Mouse (Mus musculus) CD4-positive, CD25-positive, alpha-beta regulatory T cell, adult 4 months (primary cell): ENCODE results near the gene Tbxas1. TPM values are rescaled to one million over a fixed set of nuclear protein-coding genes. Genes with fewer than 3 reads are reported as not detected.
A peak's percentile ranks its signal among the peaks of the same experiment; 100 is the strongest.

ENCODE experiments used
- ATAC-seq: one replicate; pipeline ENCODE4 v1.8.0; 2017
- polyA plus RNA-seq, 2 experiments: library from polyadenylated mRNA; unstranded; fragments of 100-300 nt; shearing (Covaris generic); gene quantifications; one replicate each; pipeline ENCODE4 v1.2.1; 2017

Gene Tbxas1
- polyA plus RNA-seq = under 1 TPM in 1 of 2 experiments, not detected in 1; 0.91 TPM

DNA sequence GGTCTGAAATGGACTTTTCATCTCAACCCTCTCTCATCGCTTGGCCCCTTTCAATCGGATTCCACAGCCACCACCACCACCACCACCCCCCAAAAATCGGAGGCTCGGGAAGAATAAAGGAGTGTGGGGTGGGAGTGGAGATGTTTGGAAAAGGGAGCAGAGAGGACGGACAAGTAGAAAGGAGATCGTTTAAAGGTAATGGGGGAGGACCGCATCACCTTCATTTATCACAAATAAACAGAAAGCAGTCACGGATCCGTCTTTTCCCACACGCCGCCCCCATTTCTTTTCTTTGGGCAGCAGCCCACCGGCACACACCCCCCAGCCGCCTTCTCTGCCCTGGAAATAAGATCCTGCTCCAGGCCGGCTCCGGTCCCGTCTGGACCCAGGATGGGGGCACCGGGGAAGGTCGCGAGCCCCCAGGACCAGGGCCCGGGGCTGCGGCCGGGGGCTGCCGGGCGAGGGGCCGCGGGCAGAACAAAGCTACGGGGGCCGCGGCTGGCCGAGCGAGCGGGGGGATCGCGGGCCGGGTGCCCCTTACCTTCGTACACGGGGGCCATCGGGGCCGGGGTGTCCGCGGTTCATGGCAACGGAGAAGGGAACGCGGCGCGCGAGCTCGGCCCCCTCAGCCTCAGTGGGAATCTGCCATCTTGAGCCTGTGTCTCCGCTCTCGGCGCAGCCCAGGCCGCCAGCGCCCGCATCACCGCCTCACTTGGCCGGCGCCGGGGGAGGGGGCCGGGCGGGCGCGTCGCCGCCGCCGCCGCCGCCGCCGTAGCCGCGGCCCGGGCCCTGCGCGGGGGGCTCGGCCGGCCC lies at the start of gene Tbxas1:
Tbxas1 (plus strand) TSS at position 147 of the 813 bp plus-strand sequence.
- peak; percentile 26 for ATAC-seq

DNA sequence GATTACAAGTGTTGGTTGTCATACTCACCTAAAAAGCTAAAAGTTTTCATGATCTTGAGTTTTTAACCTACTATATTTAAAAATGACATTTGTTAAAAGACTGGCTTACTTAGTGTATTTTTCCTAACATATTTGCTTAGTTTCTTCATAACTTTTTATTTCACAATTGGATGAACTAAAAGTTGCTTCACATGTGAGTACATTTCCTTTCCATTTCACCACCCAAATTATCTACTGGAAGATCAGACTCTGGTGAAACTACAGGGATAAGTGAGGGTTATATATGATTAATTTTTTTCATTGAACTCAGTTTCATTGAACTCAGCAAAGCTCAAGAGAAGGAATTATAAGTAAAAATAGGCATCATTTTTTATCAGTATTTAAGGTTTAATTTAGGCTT lies 49.3 kb upstream of the Tbxas1 start:
- no peak for ATAC-seq

DNA sequence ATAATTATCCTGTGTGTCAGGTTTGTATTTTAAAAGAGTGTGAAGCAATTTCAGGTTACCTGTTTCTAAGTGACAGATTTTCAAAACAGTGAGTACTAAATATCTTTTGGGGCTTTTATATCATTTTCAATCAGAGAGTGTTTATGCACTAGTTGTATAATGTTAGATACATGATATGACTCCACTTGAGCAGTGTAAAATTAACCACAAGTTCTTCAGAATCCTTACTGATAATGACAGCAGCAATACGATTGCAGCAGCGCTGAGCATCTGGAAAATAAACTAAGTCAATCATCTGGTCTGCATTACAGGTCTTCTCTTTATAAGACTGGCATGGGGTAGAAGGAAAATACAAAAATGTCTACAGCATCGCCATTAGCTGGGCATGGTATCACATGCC lies 48.3 kb upstream of the Tbxas1 start:
- ATAC-seq = no peak

DNA sequence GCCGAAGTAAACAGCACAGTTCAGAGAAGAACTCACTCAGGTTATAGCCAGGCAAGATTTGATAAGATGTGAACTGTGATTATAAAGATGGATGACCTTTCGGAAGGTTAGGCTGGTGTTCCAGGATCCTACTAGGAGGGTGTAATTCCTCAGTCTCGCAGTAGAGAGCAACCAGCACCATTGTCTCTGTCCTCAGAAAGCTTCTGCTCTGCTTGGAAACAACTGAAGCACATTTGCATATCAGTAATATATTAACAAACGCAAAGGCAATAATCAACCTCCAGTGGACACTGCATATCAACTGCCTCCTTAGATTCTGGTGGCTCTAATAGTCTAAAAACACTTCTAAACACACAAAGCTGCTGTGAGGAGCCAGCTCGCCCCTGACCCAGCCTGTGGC lies 47.8 kb upstream of the Tbxas1 start:
- no peak for ATAC-seq

DNA sequence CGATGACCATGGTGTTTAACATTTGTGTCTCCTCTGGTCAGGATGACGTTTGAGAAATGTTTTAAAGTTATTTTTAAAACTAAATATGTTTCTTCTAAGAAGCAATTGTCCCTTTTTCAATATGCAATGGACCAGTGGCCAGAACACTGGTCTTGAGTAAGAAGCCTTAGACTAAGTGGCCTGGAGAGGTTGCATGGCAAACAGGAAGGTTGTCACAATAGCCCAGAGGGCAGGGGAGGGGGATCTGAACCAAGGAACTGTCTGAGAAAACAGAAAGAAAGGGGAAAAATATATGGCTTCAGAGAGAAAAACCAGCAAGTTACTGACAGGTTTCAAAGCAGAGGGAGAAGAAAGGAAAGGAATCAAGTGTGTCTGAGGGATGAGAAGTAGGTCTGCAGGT lies 47.0 kb upstream of the Tbxas1 start:
- ATAC-seq = no peak

DNA sequence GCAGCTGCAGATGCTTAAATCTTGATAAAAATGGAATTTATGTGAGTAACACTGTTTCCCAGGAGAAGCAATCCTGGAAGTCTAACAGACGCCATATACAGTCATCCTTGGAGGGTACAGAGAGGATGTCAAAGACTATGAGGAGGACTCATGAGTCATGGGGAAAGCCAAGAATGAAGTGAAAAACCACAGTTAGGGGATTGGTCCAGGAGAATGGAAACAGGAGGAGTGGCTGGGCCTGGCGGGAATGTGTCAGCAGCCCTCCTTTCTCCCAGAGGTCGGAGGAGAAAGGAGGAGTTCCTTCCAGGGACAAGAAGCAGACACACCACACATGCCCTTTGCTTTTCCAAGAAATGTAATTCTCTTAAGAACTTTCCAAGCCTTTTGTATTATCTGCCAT lies 45.8 kb upstream of the Tbxas1 start:
- ATAC-seq = no peak

DNA sequence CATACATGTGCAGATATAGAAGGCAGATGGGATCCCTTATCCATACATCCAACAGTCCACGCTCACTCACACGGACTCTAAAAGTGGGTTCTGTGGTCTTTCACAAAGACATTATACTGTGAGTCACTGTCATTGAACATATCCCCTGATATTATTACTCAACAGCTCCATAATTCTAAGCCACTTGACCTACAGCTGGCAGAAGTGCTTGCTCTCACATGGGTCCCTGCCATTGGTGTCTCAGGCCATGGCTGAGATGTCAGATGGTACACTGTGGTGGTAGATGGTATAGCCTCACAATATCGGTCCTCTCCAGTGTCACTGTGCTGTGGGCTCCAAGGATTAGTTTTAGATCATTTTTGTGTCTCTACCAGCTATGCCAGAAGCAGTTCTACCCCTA lies 41.5 kb upstream of the Tbxas1 start:
- ATAC-seq = no peak

DNA sequence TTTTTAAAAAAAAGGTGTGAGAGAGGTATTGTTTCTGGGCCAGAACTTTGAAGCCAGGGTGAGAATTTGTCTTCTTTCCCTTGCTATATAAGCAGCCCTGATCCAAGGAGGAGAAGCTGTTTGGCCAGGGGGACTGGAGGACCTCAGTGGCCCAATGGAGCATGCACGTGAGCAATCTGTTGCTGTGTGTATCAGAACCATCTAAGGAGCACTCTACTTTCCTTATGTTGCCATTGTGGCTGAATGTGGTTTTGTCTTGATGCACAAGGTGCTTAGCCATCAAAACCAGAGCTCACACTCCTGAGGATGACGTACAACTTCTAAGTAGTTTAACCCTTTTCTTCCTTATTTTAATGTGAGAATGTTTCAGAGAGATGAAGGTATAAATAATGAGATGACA lies 40.5 kb upstream of the Tbxas1 start:
- no peak for ATAC-seq

DNA sequence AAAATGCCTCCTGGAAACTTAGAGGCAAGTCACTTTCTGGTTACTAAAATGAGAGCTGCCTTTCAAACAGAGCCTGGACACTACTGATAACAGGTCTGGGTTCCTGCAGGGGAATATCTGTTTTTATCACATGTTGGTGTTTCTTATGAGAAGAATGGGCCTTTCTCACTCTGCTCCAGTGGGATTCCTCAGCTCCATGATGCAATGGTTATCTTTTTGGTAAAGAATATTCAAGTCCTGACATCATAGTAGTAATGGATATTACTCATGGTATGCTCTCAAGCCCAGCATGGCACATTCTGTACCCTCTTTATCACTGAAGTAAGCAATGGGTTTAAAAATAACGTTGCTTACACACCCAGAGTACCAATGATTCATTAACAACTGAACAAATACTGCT lies 40.0 kb upstream of the Tbxas1 start:
- no peak for ATAC-seq

DNA sequence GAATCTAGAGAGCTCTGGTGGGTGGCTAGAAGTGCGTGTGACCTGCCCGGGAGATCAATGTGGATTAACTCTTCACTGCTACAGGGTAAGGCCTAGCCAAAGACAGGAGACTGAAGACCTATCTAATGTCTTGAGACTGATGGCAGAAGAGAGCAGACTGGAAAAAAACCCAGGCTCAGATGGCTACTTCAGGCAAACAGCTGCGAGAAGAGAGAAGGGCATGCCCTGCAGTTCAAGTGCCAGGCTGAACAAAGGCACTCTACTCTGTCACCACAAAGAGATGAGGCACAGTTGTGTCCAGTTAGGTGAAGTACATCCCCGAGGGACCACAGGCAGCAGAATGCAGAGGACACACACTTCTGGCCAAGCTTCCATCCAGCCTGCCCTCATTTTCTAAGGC lies 37.1 kb upstream of the Tbxas1 start:
- ATAC-seq = no peak

DNA sequence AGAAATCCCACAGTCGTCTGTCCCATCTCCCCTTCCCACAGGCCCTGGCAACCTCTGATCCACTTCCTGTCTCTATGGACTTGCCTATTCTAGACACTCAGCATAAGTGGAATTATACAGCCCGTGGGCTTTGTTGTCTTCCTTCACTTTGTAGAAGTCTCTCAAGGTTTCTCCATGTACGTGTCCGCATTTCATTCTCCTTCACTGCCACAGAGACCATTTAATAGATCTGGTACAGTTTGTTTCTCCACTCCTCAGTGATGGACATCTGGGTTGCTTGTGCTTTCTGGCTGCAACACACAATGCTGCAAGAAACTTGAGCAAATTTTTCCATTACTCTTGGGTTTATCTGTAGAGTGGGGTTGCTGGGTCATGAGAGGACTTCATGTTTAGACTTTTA lies 35.3 kb upstream of the Tbxas1 start:
- ATAC-seq = no peak

DNA sequence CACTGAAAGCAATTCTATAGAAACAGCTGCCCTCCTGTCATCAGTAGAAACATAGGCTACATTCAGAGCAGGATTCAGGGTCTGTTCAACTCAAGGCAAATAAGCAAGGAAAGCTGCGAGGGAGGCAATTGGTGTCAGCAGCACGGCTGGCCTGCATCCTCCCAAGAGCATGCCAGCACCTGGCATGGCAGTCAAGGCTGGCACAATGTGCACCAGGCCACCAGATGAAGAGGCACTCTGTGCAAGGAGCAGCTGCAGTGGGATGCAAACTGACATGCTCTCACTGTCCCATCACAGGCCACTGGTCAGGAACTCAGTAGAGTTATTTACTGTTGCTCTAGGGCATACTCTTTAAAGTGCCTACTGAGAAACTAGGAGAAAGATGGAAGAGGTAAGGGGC lies 34.8 kb upstream of the Tbxas1 start:
- no peak for ATAC-seq

DNA sequence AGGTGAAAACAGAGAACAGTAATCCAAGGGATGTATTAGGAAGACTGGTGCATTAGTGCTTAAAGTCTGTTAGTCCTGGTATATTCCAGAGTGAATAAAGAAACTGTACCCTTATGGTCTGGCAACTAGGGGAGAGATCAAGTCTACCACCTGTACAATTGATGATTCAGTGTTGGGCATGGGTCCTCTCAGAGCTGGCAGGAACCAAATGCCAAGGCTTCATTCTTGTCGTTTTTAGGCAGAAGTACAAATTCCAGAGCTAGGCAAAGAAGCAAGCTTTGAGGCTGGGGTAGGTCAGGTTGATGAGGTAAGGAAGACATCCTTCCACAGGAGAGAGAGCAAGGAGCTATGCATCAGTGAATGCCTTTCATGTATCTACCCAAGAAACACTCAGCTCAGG lies 34.4 kb upstream of the Tbxas1 start:
- ATAC-seq = no peak

DNA sequence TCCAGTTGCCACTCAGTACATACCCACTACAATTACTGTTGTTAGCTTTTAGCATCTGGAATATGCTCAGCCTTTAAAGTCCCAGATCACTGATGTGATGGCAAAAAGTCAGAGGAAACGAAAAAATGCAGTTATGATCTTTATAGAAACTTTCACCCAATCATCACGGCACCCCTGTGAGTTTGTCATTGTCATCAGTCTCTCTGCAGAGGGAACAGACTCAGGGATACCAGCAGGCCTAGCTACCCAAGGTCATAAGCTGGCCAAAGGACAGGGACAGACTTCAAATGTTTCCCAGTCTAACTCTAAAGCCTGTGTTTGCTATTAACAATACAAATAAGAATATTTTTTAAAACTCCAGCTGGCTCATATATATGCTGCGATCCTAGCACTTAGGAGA lies 33.7 kb upstream of the Tbxas1 start:
- no peak for ATAC-seq

DNA sequence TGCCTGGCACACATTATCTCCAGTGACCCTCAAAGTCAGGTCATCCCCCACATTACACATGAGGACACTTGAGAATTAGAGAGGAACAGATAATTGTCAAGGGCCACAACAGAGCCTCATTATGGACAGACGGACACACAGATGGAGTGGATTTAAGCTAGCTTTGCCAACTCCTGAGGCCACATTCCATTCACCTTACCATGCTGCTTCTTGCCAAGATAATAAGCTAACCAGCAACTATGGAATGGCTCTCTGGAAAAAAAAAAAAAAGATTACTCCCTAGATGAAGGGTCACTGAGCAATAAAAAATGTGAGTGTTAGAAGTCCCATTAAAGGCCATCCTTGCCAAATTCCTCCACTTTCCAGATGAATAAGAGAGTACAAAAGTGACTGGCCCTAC lies 30.1 kb upstream of the Tbxas1 start:
- ATAC-seq = no peak

DNA sequence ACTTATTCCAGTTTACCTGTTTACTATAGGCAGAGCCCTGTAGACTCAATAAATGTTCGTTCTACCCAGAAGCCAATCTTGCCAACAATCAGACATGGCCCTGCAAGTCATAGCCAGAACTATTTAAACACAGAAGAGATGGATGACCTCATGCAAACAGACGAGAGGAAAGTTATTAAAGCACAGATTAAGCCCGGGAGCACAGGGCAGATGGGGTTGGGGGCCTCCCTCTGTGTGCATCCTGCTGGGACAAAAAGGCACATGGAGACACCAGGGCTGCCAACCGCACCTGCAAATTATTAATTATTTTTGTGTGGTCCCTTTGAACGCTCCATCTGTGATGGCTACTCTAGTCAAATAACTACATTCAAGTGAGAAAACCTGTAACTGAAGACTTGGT lies 29.3 kb upstream of the Tbxas1 start:
- ATAC-seq = no peak

DNA sequence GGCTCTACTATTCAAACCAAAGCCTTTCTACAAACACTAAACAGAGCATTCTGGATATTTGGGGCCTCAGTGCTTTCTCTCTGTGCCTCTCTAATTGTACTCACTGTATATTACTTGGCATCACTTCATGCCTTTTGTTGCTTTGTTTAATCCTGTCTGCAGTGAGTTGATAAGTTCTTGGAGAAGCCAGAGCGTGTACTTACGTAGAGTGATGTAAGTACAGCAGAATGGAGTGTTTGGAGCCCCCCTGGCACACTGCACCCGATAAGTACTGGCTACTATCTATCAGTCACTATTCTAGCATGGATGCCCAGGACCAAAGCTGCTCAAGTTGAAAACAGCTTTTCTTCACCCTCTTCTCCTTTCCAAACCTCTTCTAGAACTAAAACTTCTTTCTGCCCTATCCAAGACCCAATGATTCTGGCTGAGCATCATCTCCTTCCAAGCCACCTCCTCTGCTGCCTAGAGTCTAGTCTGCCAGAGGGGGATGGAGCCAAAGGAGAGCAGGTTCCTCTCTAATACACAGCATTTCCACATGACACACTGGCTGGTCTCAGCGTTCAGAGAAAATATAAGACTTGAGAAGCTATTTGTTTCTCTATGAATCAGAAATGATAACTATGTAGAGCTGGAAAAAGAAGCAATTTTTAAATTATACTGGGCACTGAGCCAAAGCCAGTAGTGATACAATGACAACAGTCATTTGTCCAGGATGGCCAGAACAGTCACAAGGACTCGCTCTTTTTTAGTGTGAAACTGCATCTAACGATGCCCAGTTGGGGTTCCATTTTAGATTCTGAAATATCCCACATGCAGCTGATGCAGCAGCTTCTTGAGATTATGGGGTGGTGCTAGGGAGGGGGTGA lies 28.6 kb upstream of the Tbxas1 start:
- no peak for ATAC-seq

DNA sequence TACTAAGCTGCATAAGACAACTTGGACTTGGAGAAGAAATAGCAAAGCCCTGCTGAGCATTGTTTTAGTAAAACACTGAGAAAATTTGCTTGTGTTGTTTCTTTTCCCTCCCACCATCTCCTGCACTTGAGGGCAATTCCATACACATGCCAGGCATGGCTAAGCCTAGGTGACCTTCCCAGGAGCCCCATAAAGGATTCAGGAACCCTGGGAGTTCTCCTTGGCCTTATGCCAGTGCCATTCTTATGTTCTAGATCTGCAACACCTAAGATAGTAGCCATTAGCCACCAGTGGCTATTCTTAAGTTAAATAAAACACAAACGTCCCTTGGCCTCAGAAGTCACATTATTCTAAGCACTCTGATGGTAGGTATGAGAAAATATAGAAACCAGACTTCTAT lies 27.8 kb upstream of the Tbxas1 start:
- ATAC-seq = no peak

DNA sequence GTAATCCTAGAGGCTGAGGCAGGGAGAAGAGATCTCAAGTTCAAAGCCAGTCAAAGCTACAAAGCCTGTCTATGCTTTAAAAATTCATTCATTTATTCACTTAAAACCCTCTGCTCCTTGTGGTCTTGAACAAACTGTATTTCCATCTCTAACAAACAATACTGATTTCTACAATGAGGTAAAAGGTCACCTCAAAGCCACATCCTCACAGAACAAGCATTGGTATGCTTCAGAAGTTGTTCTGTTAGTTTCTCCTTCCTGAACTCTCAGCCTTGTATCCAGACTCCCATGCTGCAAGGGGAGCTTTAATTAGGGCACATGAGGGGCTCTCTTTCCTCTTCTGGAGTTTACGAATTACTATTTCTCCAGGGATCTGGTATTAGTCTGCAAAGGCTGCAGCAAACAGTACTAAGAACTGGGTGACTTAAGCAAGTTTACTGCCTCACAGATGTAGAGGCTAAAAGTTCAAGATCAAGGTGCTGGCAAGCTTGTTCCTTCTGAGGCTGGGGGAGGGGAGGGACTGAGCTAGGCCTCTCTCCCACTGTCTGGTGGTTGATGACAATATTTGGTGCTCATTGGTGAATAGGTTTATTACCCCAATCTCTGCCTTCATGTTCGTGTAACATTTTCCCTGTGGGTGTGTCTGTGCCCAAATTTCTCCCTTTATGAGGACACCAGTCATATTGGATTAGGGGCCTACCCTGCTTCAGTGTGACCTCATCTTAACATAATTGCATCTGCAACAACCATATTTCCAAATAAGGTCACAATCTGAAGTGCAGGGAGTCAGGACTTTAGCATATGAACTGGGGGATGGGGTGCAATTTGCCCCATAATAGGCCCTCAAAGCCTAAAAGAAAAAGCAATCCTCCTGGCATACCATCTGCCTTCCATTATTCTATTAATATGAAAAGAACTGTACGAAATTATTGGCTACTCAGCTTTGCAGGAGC lies 27.0 kb upstream of the Tbxas1 start:
- peak; percentile 86 for ATAC-seq

DNA sequence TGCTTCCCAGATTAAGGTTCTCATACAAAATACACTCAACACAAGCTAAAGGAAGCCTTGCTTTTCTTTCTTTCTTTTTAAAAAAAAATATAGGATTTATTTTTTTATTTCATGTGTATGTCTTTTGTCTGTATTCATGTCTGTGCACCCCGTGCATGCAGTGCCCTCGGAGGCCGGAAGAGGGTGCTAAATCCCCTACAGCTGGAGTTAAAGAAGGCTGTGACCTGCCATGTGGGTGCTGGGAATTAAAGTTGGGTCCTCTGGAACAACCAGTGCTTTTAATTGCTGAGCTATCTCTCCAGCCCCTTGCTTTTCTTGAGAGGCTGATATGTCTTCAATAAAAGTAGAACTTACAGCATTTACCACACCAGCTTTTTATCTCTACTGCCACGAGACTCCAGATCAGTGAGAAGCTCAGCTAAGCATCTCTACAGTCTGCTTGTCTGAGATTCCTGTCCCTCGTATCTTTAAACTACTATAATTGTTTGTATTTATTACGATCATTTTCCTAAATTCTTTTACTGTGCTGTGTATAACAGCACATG lies 24.4 kb upstream of the Tbxas1 start:
- ATAC-seq = no peak

DNA sequence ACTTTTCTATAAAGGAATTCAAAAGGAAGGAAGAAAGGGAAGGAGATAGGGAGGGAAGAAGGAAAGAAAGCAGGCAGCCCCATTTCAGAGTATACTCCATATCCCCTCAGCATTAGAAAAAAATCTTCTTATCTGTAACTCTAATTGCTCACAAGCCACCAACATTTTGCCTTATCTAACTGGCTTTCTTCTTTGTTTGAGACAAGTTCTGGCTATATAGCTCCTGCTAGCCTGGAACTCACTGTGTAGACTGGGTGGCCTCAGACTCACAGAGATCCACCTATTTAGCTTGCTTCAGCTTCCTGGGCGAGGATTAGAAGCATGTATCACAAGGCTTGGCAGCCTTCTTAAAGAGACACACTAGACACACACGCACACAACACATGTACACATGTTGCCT lies 23.5 kb upstream of the Tbxas1 start:
- ATAC-seq = no peak

DNA sequence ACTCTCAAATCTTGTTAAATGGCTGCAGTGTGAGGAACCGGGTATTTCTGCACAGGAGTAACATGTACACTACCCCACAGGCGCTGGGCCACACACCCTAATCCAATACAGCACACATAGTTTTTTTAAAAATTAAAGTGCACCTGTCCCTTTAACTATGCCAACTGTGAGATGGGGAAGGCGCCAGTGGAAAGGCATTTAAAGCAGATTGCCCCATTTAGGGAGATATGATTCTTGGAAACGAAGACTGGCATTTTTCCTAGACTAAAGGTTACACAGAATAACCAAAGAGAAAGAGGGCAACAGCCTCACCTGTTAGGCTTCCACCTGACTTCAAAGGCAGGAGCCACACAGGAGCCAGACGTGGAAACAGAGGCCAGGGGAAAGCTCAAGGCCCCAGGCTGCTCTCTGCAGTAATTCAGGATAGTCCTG lies 21.6 kb upstream of the Tbxas1 start:
- ATAC-seq = no peak

DNA sequence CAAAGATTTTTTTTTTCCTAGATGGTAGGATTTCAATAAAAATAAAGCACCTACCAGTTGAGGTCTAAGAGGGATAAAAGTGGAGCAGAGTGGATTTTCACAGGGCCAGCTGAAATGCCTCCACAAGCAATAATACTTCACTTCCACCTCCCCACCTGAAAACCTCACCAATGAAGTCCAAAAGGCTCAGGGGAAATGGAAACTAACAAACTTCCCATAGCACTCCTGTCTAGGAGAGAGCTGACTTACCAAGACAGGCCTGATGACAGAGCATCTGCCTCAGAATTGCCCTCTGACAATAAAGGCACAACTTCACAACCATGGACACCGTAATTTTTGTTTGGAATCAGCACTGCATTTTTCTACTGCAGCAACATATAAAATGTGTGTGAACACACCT lies 15.4 kb upstream of the Tbxas1 start:
- ATAC-seq = no peak
